Mouse (Mus musculus) embryonic facial prominence, embryonic 15.5 days (tissue): ENCODE data around the gene Arsk. TPM values are rescaled to one million over a fixed set of nuclear protein-coding genes. Genes with fewer than 3 reads are reported as not detected.
A peak's percentile ranks its signal among the peaks of the same experiment; 100 is the strongest.

Source experiments
- ATAC-seq: fragments of 200-750 bp; cut with Nextera tagmentation; 2 replicates; pipeline ENCODE4 v1.8.0; 2017; ENCODE audit warnings: low read depth, moderate TSS enrichment; ENCODE audit not compliant: insufficient number of reproducible peaks, low FRiP score, low TSS enrichment
- H3K27ac ChIP-seq: fragments of 300-500 bp; sonication (generic); replicated peaks from 2 replicates; pipeline ENCODE4 v1.5.1; 2015; ENCODE audit warnings: mild to moderate bottlenecking, inconsistent platforms
- H3K27me3 ChIP-seq: fragments of 300-500 bp; sonication (generic); 2 replicates; pipeline ENCODE4 v1.6.1; 2015; ENCODE audit warnings: inconsistent platforms
- H3K36me3 ChIP-seq: fragments of 300-500 bp; sonication (generic); 2 replicates; pipeline ENCODE4 v1.6.1; 2015; ENCODE audit warnings: mild to moderate bottlenecking, inconsistent platforms
- H3K4me1 ChIP-seq: fragments of 300-500 bp; sonication (generic); 2 replicates; pipeline ENCODE4 v1.6.1; 2015; ENCODE audit warnings: inconsistent platforms
- H3K4me2 ChIP-seq: fragments of 300-500 bp; sonication (generic); replicated peaks from 2 replicates; pipeline ENCODE4 v1.6.1; 2015; ENCODE audit warnings: mild to moderate bottlenecking, inconsistent platforms
- H3K4me3 ChIP-seq: fragments of 300-500 bp; sonication (generic); replicated peaks from 2 replicates; pipeline ENCODE4 v1.5.1; 2015; ENCODE audit warnings: mild to moderate bottlenecking, inconsistent platforms
- H3K9ac ChIP-seq: fragments of 300-500 bp; sonication (generic); 2 replicates; pipeline ENCODE4 v1.6.1; 2015; ENCODE audit warnings: inconsistent platforms
- H3K9me3 ChIP-seq: fragments of 300-500 bp; sonication (generic); replicated peaks from 2 replicates; pipeline ENCODE4 v1.6.1; 2016; ENCODE audit warnings: inconsistent platforms
- WGBS: fragments of 180-500 bp; shearing (Covaris S2); methylation state at CpG from one replicate; pipeline ENCODE4 v1.1.7; 2015; 5-methylcytosine and 5-hydroxymethylcytosine counted together
- polyA plus RNA-seq: library from polyadenylated mRNA; unstranded; fragments of >200 nt; fragmentation: Nextera tagmentation; extraction: Ambion mirVana; gene quantifications from 2 replicates; pipeline ENCODE4 v1.2.1, GENCODE M21; 2015

Gene Arsk
- polyA plus RNA-seq, 1 experiment from 2014 or later = 9.6 TPM

- Histone ChIP-seq H3K36me3 (no peaks in the 10 kb centered on the region), H3K9me3 (no peaks in the 10 kb centered on the region), H3K9ac (0 out of 2 replicates have a peak overlapping the region, but pooled peaks have one; percentile 9), H3K4me3 (peak overlapping the region; percentile 69), H3K4me1 (0 out of 2 replicates have a peak, but pooled peaks cover 6% of the 10 kb centered on the region), H3K27me3 (no peaks in the 10 kb centered on the region), H3K27ac (peak overlapping the region; percentile 97; the same call in 1 of the 2 replicates), H3K4me2 (peak overlapping the region; percentile 53)
- peak; percentile 49 for ATAC-seq
- WGBS = 42% methylated on average over 5 of the region's 5 CpGs
Observed at GRCm38 (mm10) chr13:76018844-76019400, 79.5 kb downstream of the Arsk start.

GRCm38 (mm10) chr13:76017974-76018843, 80.3 kb downstream of the Arsk start, which contains the start of gene Rfesd:
Gene Rfesd, minus strand, starts transcription at chr13:76018719.
- Histone ChIP-seq H3K36me3 (no peaks in the 10 kb centered on the region), H3K4me1 (0 out of 2 replicates have a peak, but pooled peaks cover 6% of the 10 kb centered on the region), H3K27me3 (no peaks in the 10 kb centered on the region), H3K9me3 (no peaks in the 10 kb centered on the region), H3K4me3 (peak within 1 kb of the TSS; percentile 69), H3K4me2 (peak within 1 kb of the TSS; percentile 53), H3K9ac (peak within 1 kb of the TSS; percentile 81), H3K27ac (peak within 1 kb of the TSS; percentile 97)
- ATAC-seq = peak; percentile 100
- under 1% methylated on average over 50 of the region's 50 CpGs for WGBS

GRCm38 (mm10) chr13:76017465-76017864, 81.0 kb downstream of the Arsk start:
- Histone ChIP-seq H3K36me3 (no peaks in the 10 kb centered on the region), H3K4me2 (peak overlapping the region; percentile 53), H3K9ac (0 out of 2 replicates have a peak overlapping the region, but pooled peaks have one; percentile 81), H3K4me3 (peak overlapping the region; percentile 69), H3K4me1 (0 out of 2 replicates have a peak, but pooled peaks cover 6% of the 10 kb centered on the region), H3K9me3 (no peaks in the 10 kb centered on the region), H3K27ac (peak overlapping the region; percentile 97), H3K27me3 (no peaks in the 10 kb centered on the region)
- WGBS = 56% methylated on average over 4 of the region's 4 CpGs
- no peak for ATAC-seq

GRCm38 (mm10) chr13:76014511-76014910, 83.9 kb downstream of the Arsk start:
- Histone ChIP-seq H3K36me3 (no peaks in the 10 kb centered on the region), H3K9ac (no peak overlapping the region), H3K4me3 (no peak overlapping the region), H3K27me3 (no peaks in the 10 kb centered on the region), H3K4me1 (0 out of 2 replicates have a peak, but pooled peaks cover 6% of the 10 kb centered on the region), H3K4me2 (no peak overlapping the region), H3K9me3 (no peaks in the 10 kb centered on the region), H3K27ac (no peak overlapping the region)
- WGBS = 75% methylated on average over 2 of the region's 2 CpGs
- ATAC-seq = no peak

Other genes with a start within 250 kb of the Arsk start
- gene Rhobtb3, start 154.7 kb downstream of the Arsk start, polyA plus RNA-seq = 31.1 and 32.6 TPM in 2 replicates
- gene Spata9, start 131.5 kb downstream of the Arsk start, polyA plus RNA-seq = 0.36 and 0.38 TPM in 2 replicates
- 18.8 and 20.2 TPM in 2 replicates for gene Rfesd, start 79.9 kb downstream of the Arsk start, polyA plus RNA-seq
- gene Gpr150, start 41.7 kb downstream of the Arsk start, polyA plus RNA-seq = not detected in 2 replicates
- gene Ttc37, start 74 bp upstream of the Arsk start, polyA plus RNA-seq = 13.0 and 13.9 TPM in 2 replicates
- gene Fam81b, start 206.4 kb upstream of the Arsk start, polyA plus RNA-seq = 2.3 and 2.9 TPM in 2 replicates